Mouse (Mus musculus) bone marrow, adult 2 months (tissue): ENCODE measurements around the gene Sowaha.

Source experiments
- CTCF ChIP-seq: fragments of 200-500 bp; IDR thresholded peaks from 2 replicates; pipeline ENCODE4 v1.5.1; 2011; ENCODE audit warnings: low read length, control low read depth; ENCODE audit not compliant: control insufficient read depth, insufficient read depth
- POLR2A ChIP-seq: fragments of 200-500 bp; IDR thresholded peaks from 2 replicates; pipeline ENCODE4 v1.6.1; 2011; ENCODE audit warnings: low read depth, mild to moderate bottlenecking, control low read depth, low read length, borderline replicate concordance; ENCODE audit not compliant: control insufficient read depth

DNA sequence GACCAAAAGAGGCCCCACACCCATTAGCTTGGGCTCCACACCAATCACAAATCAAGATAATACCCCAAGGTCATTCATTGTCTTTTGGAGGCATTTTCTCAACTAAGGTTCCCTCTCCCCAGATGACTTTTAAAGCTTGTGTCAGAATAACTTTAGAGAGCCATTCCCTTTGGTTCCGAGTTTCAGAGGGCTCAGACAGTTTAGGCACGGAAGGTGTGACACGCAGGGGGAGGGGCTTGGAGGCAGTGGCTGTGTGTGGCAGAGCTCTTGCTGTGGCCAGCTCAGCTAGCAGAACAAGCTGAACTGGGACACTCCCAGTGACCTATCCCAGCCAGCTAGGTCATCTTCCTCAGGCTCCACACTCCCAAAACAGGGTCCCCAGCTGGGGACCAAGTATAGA is 28.5 kb upstream of the Sowaha start:
- TF ChIP-seq CTCF: no peak
- no peak for TF ChIP-seq POLR2A
